Mouse (Mus musculus) G1E (cell line): Measurements from ENCODE around the gene Amotl2.

Experiments used
- CTCF ChIP-seq: IDR thresholded peaks from 2 replicates; pipeline ENCODE4 v1.5.1; 2012; ENCODE audit warnings: low read depth, low read length, inconsistent platforms, mixed read lengths
- POLR2AphosphoS5 ChIP-seq: IDR thresholded peaks from 2 replicates; pipeline ENCODE4 v1.6.1; 2012; ENCODE audit warnings: low read depth, low read length, inconsistent platforms; ENCODE audit not compliant: insufficient replicate concordance

DNA sequence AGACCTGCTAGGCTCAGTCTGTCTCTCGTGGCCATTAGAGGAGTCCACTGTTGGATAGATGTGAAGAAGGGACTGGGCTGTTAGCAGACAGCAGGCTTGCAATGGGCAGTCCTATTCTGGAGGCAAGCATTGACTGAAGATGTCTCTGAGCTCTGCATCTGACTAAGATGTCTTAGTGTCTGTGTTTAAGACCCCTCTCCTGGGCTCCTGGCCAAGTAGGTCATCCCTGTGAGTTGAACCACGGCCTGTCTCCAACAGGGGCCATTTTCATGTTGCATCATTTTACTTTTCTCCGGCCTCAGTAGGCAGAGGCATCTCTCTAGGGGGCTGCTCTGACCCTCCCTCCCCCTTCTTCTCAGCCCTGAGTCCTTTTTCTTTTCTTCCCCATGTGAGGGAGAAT, 52.8 kb downstream of the Amotl2 start:
- TF ChIP-seq CTCF, result no peak
- no peak for TF ChIP-seq POLR2AphosphoS5
